Mouse (Mus musculus): ENCODE data around the gene Scg2. TPM values are rescaled to one million over a fixed set of nuclear protein-coding genes. Genes with fewer than 3 reads are reported as not detected.

The Scg2 gene
- polyA plus RNA-seq, 1 experiment, result 0.11 TPM

- no peaks in the 10 kb centered on the region for H3K4me1 ChIP-seq (replicated peaks; ENCODE audit: control insufficient read depth, insufficient read depth, low read length)
- TF ChIP-seq CTCF (IDR thresholded peaks at IDR 0.05; ENCODE audit: borderline replicate concordance, control insufficient read depth, extremely low read depth, insufficient read depth, low read length, poor library complexity) (no peak), POLR2A (IDR thresholded peaks at IDR 0.05; ENCODE audit: control insufficient read depth, extremely low read depth, insufficient read depth, low read length, poor library complexity) (no peak)
- 57% methylated on average over 4 of the region's 4 CpGs for WGBS
- H3K36me3 ChIP-seq (ENCODE audit: control insufficient read depth, insufficient read depth, low read length), result no peaks in the 10 kb centered on the region
- DNase-seq, result no peak
- no peak overlapping the region for H3K27ac ChIP-seq (ENCODE audit: control insufficient read depth, insufficient read depth, low read length)
- no peaks in the 10 kb centered on the region for H3K27me3 ChIP-seq (ENCODE audit: control insufficient read depth, insufficient read depth, low read length)
- no peak overlapping the region for H3K4me3 ChIP-seq (ENCODE audit: control insufficient read depth, insufficient read depth, low read length)
Observed at GRCm38 (mm10) chr1:79454164-79454563, 14.2 kb upstream of the Scg2 start.

- H3K27me3 ChIP-seq (ENCODE audit: control insufficient read depth, insufficient read depth, low read length), result no peaks in the 10 kb centered on the region
- 67% methylated on average over 1 of the region's 1 CpGs for WGBS
- no peak for DNase-seq
- no peaks in the 10 kb centered on the region for H3K4me1 ChIP-seq (replicated peaks; ENCODE audit: control insufficient read depth, insufficient read depth, low read length)
- no peak for TF ChIP-seq CTCF (IDR thresholded peaks at IDR 0.05; ENCODE audit: borderline replicate concordance, control insufficient read depth, extremely low read depth, insufficient read depth, low read length, poor library complexity)
- TF ChIP-seq POLR2A (IDR thresholded peaks at IDR 0.05; ENCODE audit: control insufficient read depth, extremely low read depth, insufficient read depth, low read length, poor library complexity), result no peak
- H3K4me3 ChIP-seq (ENCODE audit: control insufficient read depth, insufficient read depth, low read length), result no peak overlapping the region
- no peak overlapping the region for H3K27ac ChIP-seq (ENCODE audit: control insufficient read depth, insufficient read depth, low read length)
- no peaks in the 10 kb centered on the region for H3K36me3 ChIP-seq (ENCODE audit: control insufficient read depth, insufficient read depth, low read length)
Observed at GRCm38 (mm10) chr1:79452339-79452738, 12.4 kb upstream of the Scg2 start.

DNA sequence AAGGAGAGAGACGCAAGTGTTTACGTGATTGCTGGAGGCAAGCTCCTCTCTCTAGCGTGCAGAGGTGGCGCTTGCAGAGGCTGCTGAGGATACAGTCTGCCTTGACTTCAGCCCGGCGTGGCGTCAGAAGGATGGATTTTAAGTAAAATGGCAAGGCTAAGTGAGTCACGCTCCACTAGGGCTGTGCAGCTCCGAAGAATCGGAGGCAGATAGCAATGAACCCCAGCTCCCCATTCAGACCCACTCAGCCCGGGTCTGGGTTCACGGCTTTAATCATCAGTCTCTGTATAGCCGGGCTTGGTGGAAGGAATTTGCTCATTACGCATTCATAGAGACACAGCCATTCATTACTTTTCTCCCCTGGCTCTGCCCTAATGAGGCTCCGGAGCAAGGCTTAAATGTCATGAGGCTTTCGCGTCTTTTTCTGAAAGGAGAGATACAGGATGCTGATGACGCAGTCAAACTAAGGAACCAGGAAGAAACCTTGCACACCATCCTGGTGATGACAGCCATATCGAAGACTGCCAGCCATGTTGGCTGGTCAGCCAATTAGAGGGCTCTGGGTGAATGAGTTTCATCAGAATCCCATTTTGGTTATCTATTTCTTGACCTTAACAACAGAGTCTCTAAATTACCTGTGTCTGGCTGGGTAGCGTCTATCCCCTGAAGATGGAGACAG, 10.6 kb upstream of the Scg2 start:
- H3K4me3 ChIP-seq (ENCODE audit: control insufficient read depth, insufficient read depth, low read length), result no peak overlapping the region
- H3K36me3 ChIP-seq (ENCODE audit: control insufficient read depth, insufficient read depth, low read length), result no peaks in the 10 kb centered on the region
- no peak overlapping the region for H3K27ac ChIP-seq (ENCODE audit: control insufficient read depth, insufficient read depth, low read length)
- TF ChIP-seq CTCF (IDR thresholded peaks at IDR 0.05; ENCODE audit: borderline replicate concordance, control insufficient read depth, extremely low read depth, insufficient read depth, low read length, poor library complexity) (no peak), POLR2A (IDR thresholded peaks at IDR 0.05; ENCODE audit: control insufficient read depth, extremely low read depth, insufficient read depth, low read length, poor library complexity) (no peak)
- no peak for DNase-seq
- no peaks in the 10 kb centered on the region for H3K27me3 ChIP-seq (ENCODE audit: control insufficient read depth, insufficient read depth, low read length)
- whole genome bisulfite sequencing, result 41% methylated on average over 20 of the region's 20 CpGs
- H3K4me1 ChIP-seq (replicated peaks; ENCODE audit: control insufficient read depth, insufficient read depth, low read length), result no peaks in the 10 kb centered on the region

GRCm38 (mm10) chr1:79449943-79450342, 10.0 kb upstream of the Scg2 start:
- H3K27ac ChIP-seq (ENCODE audit: control insufficient read depth, insufficient read depth, low read length), result no peak overlapping the region
- no peaks in the 10 kb centered on the region for H3K4me1 ChIP-seq (replicated peaks; ENCODE audit: control insufficient read depth, insufficient read depth, low read length)
- no peaks in the 10 kb centered on the region for H3K27me3 ChIP-seq (ENCODE audit: control insufficient read depth, insufficient read depth, low read length)
- 35% methylated on average over 6 of the region's 6 CpGs for WGBS
- no peak overlapping the region for H3K4me3 ChIP-seq (ENCODE audit: control insufficient read depth, insufficient read depth, low read length)
- no peak for DNase-seq
- no peaks in the 10 kb centered on the region for H3K36me3 ChIP-seq (ENCODE audit: control insufficient read depth, insufficient read depth, low read length)
- TF ChIP-seq CTCF (IDR thresholded peaks at IDR 0.05; ENCODE audit: borderline replicate concordance, control insufficient read depth, extremely low read depth, insufficient read depth, low read length, poor library complexity) (no peak), POLR2A (IDR thresholded peaks at IDR 0.05; ENCODE audit: control insufficient read depth, extremely low read depth, insufficient read depth, low read length, poor library complexity) (no peak)

GRCm38 (mm10) chr1:79445586-79445985, 5.7 kb upstream of the Scg2 start:
- H3K36me3 ChIP-seq (ENCODE audit: control insufficient read depth, insufficient read depth, low read length), result no peaks in the 10 kb centered on the region
- 91% methylated on average over 4 of the region's 4 CpGs for WGBS
- DNase-seq, result no peak
- no peaks in the 10 kb centered on the region for H3K4me1 ChIP-seq (replicated peaks; ENCODE audit: control insufficient read depth, insufficient read depth, low read length)
- H3K27me3 ChIP-seq (ENCODE audit: control insufficient read depth, insufficient read depth, low read length), result no peaks in the 10 kb centered on the region
- no peak for TF ChIP-seq CTCF (IDR thresholded peaks at IDR 0.05; ENCODE audit: borderline replicate concordance, control insufficient read depth, extremely low read depth, insufficient read depth, low read length, poor library complexity)
- TF ChIP-seq POLR2A (IDR thresholded peaks at IDR 0.05; ENCODE audit: control insufficient read depth, extremely low read depth, insufficient read depth, low read length, poor library complexity), result no peak
- no peak overlapping the region for H3K4me3 ChIP-seq (ENCODE audit: control insufficient read depth, insufficient read depth, low read length)
- no peak overlapping the region for H3K27ac ChIP-seq (ENCODE audit: control insufficient read depth, insufficient read depth, low read length)

DNA sequence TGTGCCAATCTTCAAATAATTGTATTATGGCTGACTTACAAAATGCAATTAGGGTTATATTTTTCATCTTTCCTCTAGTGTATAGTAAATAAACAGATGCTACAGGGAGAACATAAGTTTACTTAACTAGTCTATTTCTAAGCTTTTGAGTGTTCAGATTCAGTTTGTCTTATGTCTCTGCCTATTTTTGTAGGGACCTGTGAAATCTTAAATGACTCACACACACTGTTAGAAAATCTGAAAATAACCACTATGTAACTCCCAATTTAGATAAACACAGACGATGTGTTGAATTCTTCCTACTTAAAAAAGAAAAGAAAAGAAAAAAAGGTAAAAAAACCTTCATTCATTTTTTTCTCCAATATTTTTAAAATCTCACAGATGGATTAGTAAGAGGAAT, 2.2 kb downstream of the Scg2 start:
- Histone ChIP-seq H3K4me3 (ENCODE audit: control insufficient read depth, insufficient read depth, low read length) (no peak overlapping the region), H3K27ac (ENCODE audit: control insufficient read depth, insufficient read depth, low read length) (no peak overlapping the region), H3K4me1 (replicated peaks; ENCODE audit: control insufficient read depth, insufficient read depth, low read length) (no peaks in the 10 kb centered on the region), H3K36me3 (ENCODE audit: control insufficient read depth, insufficient read depth, low read length) (no peaks in the 10 kb centered on the region), H3K27me3 (ENCODE audit: control insufficient read depth, insufficient read depth, low read length) (no peaks in the 10 kb centered on the region)
- TF ChIP-seq CTCF (IDR thresholded peaks at IDR 0.05; ENCODE audit: borderline replicate concordance, control insufficient read depth, extremely low read depth, insufficient read depth, low read length, poor library complexity), result no peak
- TF ChIP-seq POLR2A (IDR thresholded peaks at IDR 0.05; ENCODE audit: control insufficient read depth, extremely low read depth, insufficient read depth, low read length, poor library complexity), result no peak
- WGBS, result 82% methylated on average over 1 of the region's 1 CpGs
- DNase-seq, result no peak

DNA sequence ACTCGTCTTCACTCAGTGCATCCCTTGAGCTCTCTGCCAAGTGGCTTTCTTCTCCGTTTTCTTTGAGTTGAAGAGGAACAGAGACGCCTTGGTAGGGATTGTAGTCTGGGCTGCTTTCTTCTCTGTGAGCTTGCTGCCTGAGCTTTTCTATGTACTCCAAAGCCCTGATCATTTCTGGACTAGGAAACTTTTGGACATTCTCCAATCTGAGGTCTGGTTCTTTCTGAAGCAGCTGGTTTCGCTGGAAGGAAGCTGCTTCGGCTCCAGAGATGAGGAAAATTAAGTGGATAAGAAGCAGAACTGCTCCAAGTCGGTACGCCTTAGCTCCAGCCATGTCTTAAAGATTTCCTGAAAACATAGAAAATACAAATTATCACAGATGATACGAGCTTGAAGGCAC, 3.2 kb downstream of the Scg2 start:
- H3K36me3 ChIP-seq (ENCODE audit: control insufficient read depth, insufficient read depth, low read length), result no peaks in the 10 kb centered on the region
- no peak for DNase-seq
- H3K27me3 ChIP-seq (ENCODE audit: control insufficient read depth, insufficient read depth, low read length), result no peaks in the 10 kb centered on the region
- 90% methylated on average over 8 of the region's 8 CpGs for WGBS
- no peak overlapping the region for H3K27ac ChIP-seq (ENCODE audit: control insufficient read depth, insufficient read depth, low read length)
- no peak overlapping the region for H3K4me3 ChIP-seq (ENCODE audit: control insufficient read depth, insufficient read depth, low read length)
- no peaks in the 10 kb centered on the region for H3K4me1 ChIP-seq (replicated peaks; ENCODE audit: control insufficient read depth, insufficient read depth, low read length)
- TF ChIP-seq POLR2A (IDR thresholded peaks at IDR 0.05; ENCODE audit: control insufficient read depth, extremely low read depth, insufficient read depth, low read length, poor library complexity) (no peak), CTCF (IDR thresholded peaks at IDR 0.05; ENCODE audit: borderline replicate concordance, control insufficient read depth, extremely low read depth, insufficient read depth, low read length, poor library complexity) (no peak)

Measured in thymus, adult 2 months (tissue).